16 mouse cellular contexts compared by ENCODE assay signal in genomic region chr6:36247027-36247426, GRCm38 (mm10).
"Had no signal": no experiment of that assay in that cellular context is flagged by ENCODE, and none has a peak within 500 bp of the region (broad histone marks: within the 10 kb centered on the region; RNA-seq: fewer than 3 reads in every experiment).

No protein-coding gene starts in this region.

- H3K4me2 ChIP-seq: limb, embryonic 13.5 days; liver, embryonic 12.5 days; liver, embryonic 15.5 days had no signal

- DNase-seq: kidney, adult 2 months; kidney, postnatal 25 days; layer of hippocampus, adult 9-11 months; liver; lung, adult 2 months; lung, postnatal 14 days; lung, postnatal 4 days; thymus, adult 18-20 months; thymus, postnatal 36 days had no signal

- H3K36me3 ChIP-seq: limb, embryonic 10.5 days; limb, embryonic 13.5 days; liver, embryonic 12.5 days; liver, embryonic 15.5 days had no signal

- ATAC-seq: intestine, postnatal 0 days; liver, embryonic 12.5 days had no signal

- H3K4me1 ChIP-seq: limb, embryonic 10.5 days; limb, embryonic 13.5 days; liver, embryonic 12.5 days; liver, embryonic 15.5 days had no signal

- H3K27me3 ChIP-seq: limb, embryonic 13.5 days; liver, embryonic 12.5 days; liver, embryonic 15.5 days had no signal

- H3K4me3 ChIP-seq: layer of hippocampus, adult 2 months; limb, embryonic 10.5 days; limb, embryonic 13.5 days; liver, embryonic 12.5 days; liver, embryonic 15.5 days had no signal

- H3K27ac ChIP-seq: kidney, postnatal 0 days; layer of hippocampus, adult 2 months; limb, embryonic 10.5 days; limb, embryonic 13.5 days; liver, embryonic 12.5 days; liver, embryonic 15.5 days had no signal

- H3K9me3 ChIP-seq: limb, embryonic 10.5 days; limb, embryonic 13.5 days; liver, embryonic 12.5 days; liver, embryonic 15.5 days had no signal

- H3K9ac ChIP-seq: limb, embryonic 13.5 days; liver, embryonic 12.5 days; liver, embryonic 15.5 days had no signal
